Mouse (Mus musculus): Measurements from ENCODE around the gene Hddc3. TPM values are rescaled to one million over a fixed set of nuclear protein-coding genes. Genes with fewer than 3 reads are reported as not detected.

The Hddc3 gene
- polyA plus RNA-seq, 1 experiment = 35.2 TPM

- peaks cover 7% of the 10 kb centered on the region for H3K4me1 ChIP-seq (ENCODE audit: control insufficient read depth, insufficient read depth, insufficient read length, low read length)
- H3K27ac ChIP-seq (replicated peaks; ENCODE audit: low read depth, low read length) = no peak overlapping the region
- H3K4me3 ChIP-seq (ENCODE audit: insufficient read depth, low read depth, low read length) = no peak overlapping the region
Measured at GRCm38 (mm10) chr7:80347670-80348586, 5.0 kb downstream of the Hddc3 start.

DNA sequence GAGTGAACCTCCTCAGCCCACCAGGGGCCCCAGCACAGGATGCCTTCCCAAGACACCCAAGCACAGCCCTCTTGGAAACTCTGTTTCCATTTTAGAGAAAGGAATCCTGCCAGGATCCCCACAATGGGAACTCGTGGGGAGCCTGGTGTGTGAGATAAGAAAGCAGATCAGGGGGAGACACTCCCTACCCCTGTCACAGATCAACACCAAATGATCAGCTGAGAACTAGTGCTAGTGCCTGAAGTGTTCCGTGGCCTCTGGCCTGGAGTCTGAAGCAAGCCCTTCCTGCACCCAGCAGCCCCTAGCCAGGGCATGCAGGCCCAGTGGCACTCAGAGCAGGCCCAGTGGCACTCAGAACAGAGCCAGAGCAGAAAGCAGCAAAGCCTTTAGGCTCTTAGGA lies 7.9 kb downstream of the Hddc3 start:
- Histone ChIP-seq H3K4me3 (ENCODE audit: insufficient read depth, low read depth, low read length) (no peak overlapping the region), H3K27ac (replicated peaks; ENCODE audit: low read depth, low read length) (no peak overlapping the region), H3K4me1 (ENCODE audit: control insufficient read depth, insufficient read depth, insufficient read length, low read length) (peaks cover 3% of the 10 kb centered on the region; the same call in 1 of the 2 replicates)

DNA sequence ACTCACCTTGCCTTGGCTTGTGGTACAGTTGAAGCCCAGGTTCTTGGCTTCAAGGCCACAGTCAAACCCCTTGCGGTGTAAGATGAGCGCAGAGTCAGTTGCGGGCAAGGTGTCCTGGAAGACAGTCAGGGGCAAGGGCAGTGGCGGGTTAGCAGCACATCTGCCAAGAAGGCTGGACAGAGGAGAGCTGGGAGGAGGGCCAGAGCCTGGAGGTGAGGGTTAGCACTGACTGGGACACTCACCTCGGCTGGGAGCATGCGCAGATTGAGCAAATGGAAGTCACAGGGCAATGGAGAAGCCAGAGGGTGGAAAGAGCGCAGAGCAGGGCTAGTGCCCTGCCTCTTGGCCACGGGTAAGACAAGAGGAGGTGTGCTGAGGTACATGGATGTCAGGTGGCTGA lies 10.0 kb downstream of the Hddc3 start:
- Histone ChIP-seq H3K4me1 (ENCODE audit: control insufficient read depth, insufficient read depth, insufficient read length, low read length) (0 out of 2 replicates have a peak, but pooled peaks cover 2% of the 10 kb centered on the region), H3K27ac (replicated peaks; ENCODE audit: low read depth, low read length) (peak overlapping the region; percentile 59)

GRCm38 (mm10) chr7:80356351-80356750 lies 13.4 kb downstream of the Hddc3 start:
- Histone ChIP-seq H3K27ac (replicated peaks; ENCODE audit: low read depth, low read length) (no peak overlapping the region), H3K4me1 (ENCODE audit: control insufficient read depth, insufficient read depth, insufficient read length, low read length) (0 out of 2 replicates have a peak, but pooled peaks cover 2% of the 10 kb centered on the region), H3K4me3 (ENCODE audit: insufficient read depth, low read depth, low read length) (no peak overlapping the region)

More for the DNA sequence above, 10.0 kb downstream of the Hddc3 start:
- peak overlapping the region; percentile 8; the same call in 1 of the 2 replicates for H3K4me3 ChIP-seq (ENCODE audit: insufficient read depth, low read depth, low read length)

- peak overlapping the region; percentile 92 for H3K27ac ChIP-seq (replicated peaks; ENCODE audit: low read depth, low read length)
- H3K4me3 ChIP-seq (ENCODE audit: insufficient read depth, low read depth, low read length) = no peak overlapping the region
- 0 out of 2 replicates have a peak, but pooled peaks cover 2% of the 10 kb centered on the region for H3K4me1 ChIP-seq (ENCODE audit: control insufficient read depth, insufficient read depth, insufficient read length, low read length)
Measured at GRCm38 (mm10) chr7:80357156-80357555, 14.3 kb downstream of the Hddc3 start.

DNA sequence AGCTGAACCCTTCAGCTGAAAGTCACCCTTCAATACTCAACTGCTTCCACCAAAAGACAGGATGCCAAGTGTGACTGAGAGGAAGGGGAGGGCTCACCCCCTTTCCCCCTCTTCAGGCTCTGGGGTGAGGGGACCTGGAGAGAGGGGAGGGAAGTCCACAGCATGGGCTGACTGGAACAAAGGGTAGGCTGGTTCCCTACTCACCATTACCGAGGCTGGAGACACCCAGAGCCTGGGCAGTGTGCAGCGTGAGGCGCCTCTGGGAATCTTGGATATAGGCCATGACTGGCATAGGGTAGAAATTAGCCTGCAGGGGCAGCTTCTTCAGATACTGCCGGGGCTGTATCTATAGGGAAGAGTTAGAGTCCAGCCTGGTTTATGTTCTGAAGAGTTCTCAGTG lies 15.1 kb downstream of the Hddc3 start:
- Histone ChIP-seq H3K4me3 (ENCODE audit: insufficient read depth, low read depth, low read length) (no peak overlapping the region), H3K27ac (replicated peaks; ENCODE audit: low read depth, low read length) (peak overlapping the region; percentile 92), H3K4me1 (ENCODE audit: control insufficient read depth, insufficient read depth, insufficient read length, low read length) (0 out of 2 replicates have a peak, but pooled peaks cover 2% of the 10 kb centered on the region)

DNA sequence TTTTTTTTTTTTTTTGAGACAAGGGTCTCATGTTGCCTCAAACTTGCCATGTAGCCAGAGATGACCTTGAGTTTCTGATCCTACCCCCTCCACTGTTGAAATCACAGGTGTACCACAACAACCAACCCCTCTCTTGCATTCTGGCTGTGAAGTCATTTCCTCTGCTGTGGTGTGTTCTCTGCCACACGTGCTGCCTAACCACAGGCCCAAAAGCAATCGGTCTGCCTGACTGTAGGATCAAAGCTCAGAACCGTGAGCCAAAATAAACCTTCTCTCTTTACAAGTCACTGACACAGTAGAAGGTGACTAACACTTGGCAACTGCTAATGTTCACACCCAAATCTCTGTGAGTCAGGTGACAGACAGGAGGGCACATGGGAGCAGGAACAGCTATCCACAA lies 17.5 kb downstream of the Hddc3 start:
- H3K4me1 ChIP-seq (ENCODE audit: control insufficient read depth, insufficient read depth, insufficient read length, low read length) = 0 out of 2 replicates have a peak, but pooled peaks cover 2% of the 10 kb centered on the region
- no peak overlapping the region for H3K27ac ChIP-seq (replicated peaks; ENCODE audit: low read depth, low read length)
- no peak overlapping the region for H3K4me3 ChIP-seq (ENCODE audit: insufficient read depth, low read depth, low read length)

DNA sequence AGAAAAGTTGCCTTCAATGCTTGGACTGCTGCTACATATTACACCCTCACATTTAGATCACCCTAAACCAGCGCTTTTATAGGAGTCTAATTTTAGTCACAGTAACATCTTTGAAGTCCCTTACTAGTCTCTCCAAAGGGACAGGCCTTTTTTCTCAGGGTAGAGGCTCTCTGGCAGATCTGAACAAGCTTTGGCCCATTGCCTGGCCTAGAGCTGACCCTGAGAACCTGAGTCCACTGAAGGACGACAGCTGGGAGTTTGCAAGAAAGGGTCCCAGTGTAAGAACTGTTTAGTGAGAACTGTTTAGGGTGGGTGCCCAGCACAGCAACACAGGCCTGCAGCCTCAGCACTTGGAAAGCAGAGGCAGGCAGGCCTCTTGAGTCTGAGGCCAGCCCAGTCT lies 22.9 kb downstream of the Hddc3 start:
- H3K27ac ChIP-seq (replicated peaks; ENCODE audit: low read depth, low read length) = no peak overlapping the region
- H3K4me1 ChIP-seq (ENCODE audit: control insufficient read depth, insufficient read depth, insufficient read length, low read length) = peaks cover 3% of the 10 kb centered on the region; the same call in 1 of the 2 replicates
- H3K4me3 ChIP-seq (ENCODE audit: insufficient read depth, low read depth, low read length) = no peak overlapping the region

GRCm38 (mm10) chr7:80367232-80367631 lies 24.3 kb downstream of the Hddc3 start:
- H3K27ac ChIP-seq (replicated peaks; ENCODE audit: low read depth, low read length) = no peak overlapping the region
- H3K4me1 ChIP-seq (ENCODE audit: control insufficient read depth, insufficient read depth, insufficient read length, low read length) = peaks cover 3% of the 10 kb centered on the region; the same call in 1 of the 2 replicates
- no peak overlapping the region for H3K4me3 ChIP-seq (ENCODE audit: insufficient read depth, low read depth, low read length)

GRCm38 (mm10) chr7:80368009-80368408 lies 25.1 kb downstream of the Hddc3 start:
- H3K4me1 ChIP-seq (ENCODE audit: control insufficient read depth, insufficient read depth, insufficient read length, low read length) = peaks cover 3% of the 10 kb centered on the region; the same call in 1 of the 2 replicates
- no peak overlapping the region for H3K4me3 ChIP-seq (ENCODE audit: insufficient read depth, low read depth, low read length)
- H3K27ac ChIP-seq (replicated peaks; ENCODE audit: low read depth, low read length) = no peak overlapping the region

- H3K4me3 ChIP-seq (ENCODE audit: insufficient read depth, low read depth, low read length) = peak overlapping the region; percentile 84
- H3K4me1 ChIP-seq (ENCODE audit: control insufficient read depth, insufficient read depth, insufficient read length, low read length) = peaks cover 3% of the 10 kb centered on the region; the same call in 1 of the 2 replicates
- peak overlapping the region; percentile 49; the same call in 1 of the 2 replicates for H3K27ac ChIP-seq (replicated peaks; ENCODE audit: low read depth, low read length)
Measured at GRCm38 (mm10) chr7:80368635-80369421, 25.9 kb downstream of the Hddc3 start.

GRCm38 (mm10) chr7:80369461-80369860 lies 26.6 kb downstream of the Hddc3 start:
- Histone ChIP-seq H3K27ac (replicated peaks; ENCODE audit: low read depth, low read length) (0 out of 2 replicates have a peak overlapping the region, but pooled peaks have one; percentile 8), H3K4me3 (ENCODE audit: insufficient read depth, low read depth, low read length) (peak overlapping the region; percentile 84), H3K4me1 (ENCODE audit: control insufficient read depth, insufficient read depth, insufficient read length, low read length) (peaks cover 3% of the 10 kb centered on the region; the same call in 1 of the 2 replicates)

GRCm38 (mm10) chr7:80369967-80370431 lies 27.1 kb downstream of the Hddc3 start:
- peak overlapping the region; percentile 54 for H3K27ac ChIP-seq (replicated peaks; ENCODE audit: low read depth, low read length)
- peaks cover 3% of the 10 kb centered on the region; the same call in 1 of the 2 replicates for H3K4me1 ChIP-seq (ENCODE audit: control insufficient read depth, insufficient read depth, insufficient read length, low read length)
- H3K4me3 ChIP-seq (ENCODE audit: insufficient read depth, low read depth, low read length) = peak overlapping the region; percentile 84

GRCm38 (mm10) chr7:80370649-80371040 lies 27.7 kb downstream of the Hddc3 start:
- H3K4me1 ChIP-seq (ENCODE audit: control insufficient read depth, insufficient read depth, insufficient read length, low read length) = peaks cover 3% of the 10 kb centered on the region; the same call in 1 of the 2 replicates

More at GRCm38 (mm10) chr7:80370649-80371040, 27.7 kb downstream of the Hddc3 start:
- H3K27ac ChIP-seq (replicated peaks; ENCODE audit: low read depth, low read length) = peak overlapping the region; percentile 54
- peak overlapping the region; percentile 84 for H3K4me3 ChIP-seq (ENCODE audit: insufficient read depth, low read depth, low read length)

All from brown adipose tissue, adult 24 weeks (tissue).